Mouse (Mus musculus): Measurements from ENCODE around the gene Ctnnbip1. TPM values are rescaled to one million over a fixed set of nuclear protein-coding genes. Genes with fewer than 3 reads are reported as not detected.
"Not testable (repeated sequence)": the region's sequence is repeated elsewhere in the genome, so short reads cannot be mapped to it uniquely, and the experiment has no call there.

The Ctnnbip1 gene
- polyA plus RNA-seq, 1 experiment: 4.7 TPM

DNA sequence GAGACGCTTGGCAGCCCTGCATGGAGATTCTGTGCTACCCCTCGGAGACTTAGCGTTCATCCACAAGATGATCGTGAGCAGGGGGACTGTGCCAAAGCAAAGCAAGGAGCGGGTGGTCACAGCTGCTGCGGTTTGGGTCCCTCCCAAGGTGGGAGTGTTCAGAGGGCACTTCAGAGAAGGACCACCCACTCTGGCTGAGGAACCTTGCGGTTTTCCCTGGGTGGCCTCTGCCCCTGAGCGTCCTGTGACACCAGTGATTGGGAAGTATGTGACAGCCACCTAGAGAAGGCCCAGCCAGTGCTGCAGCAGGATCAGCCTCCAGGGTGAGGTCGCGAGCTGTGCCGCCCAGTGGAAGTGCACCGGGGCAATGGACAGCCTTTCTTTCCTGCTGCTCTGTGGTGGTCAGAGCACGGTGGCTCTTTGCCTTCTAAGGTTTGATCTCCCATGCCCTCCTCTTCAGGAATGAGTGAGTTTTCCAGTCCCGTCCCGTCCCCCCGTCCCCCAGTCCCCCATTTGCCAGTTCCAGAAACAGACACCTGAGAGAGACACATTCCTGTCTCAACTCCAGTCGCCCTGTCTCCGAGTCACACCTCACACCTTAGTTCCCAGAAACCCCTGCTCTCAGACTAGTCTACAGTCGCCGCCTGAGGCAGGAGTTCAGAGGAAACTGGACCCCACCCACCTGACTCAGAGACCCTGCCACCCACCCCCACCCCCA, 89.7 kb downstream of the Ctnnbip1 start:
- no peak for TF ChIP-seq POLR2A (IDR thresholded peaks at IDR 0.05; ENCODE audit: control insufficient read depth, low read depth, low read length)
- no peak for TF ChIP-seq CTCF (IDR thresholded peaks at IDR 0.05; ENCODE audit: control insufficient read depth, insufficient read depth, insufficient replicate concordance, low read depth, low read length)
- H3K27ac ChIP-seq (ENCODE audit: control insufficient read depth, insufficient read depth, low read depth, low read length): no peak overlapping the region
- no peak overlapping the region for H3K4me3 ChIP-seq (ENCODE audit: control insufficient read depth, low read depth, low read length)
- H3K27me3 ChIP-seq (ENCODE audit: control insufficient read depth, insufficient read depth, low read length): no peaks in the 10 kb centered on the region
- no peaks in the 10 kb centered on the region for H3K36me3 ChIP-seq (ENCODE audit: control insufficient read depth, insufficient read depth, low read length)
- no peaks in the 10 kb centered on the region for H3K4me1 ChIP-seq (ENCODE audit: control insufficient read depth, insufficient read depth, low read length)

DNA sequence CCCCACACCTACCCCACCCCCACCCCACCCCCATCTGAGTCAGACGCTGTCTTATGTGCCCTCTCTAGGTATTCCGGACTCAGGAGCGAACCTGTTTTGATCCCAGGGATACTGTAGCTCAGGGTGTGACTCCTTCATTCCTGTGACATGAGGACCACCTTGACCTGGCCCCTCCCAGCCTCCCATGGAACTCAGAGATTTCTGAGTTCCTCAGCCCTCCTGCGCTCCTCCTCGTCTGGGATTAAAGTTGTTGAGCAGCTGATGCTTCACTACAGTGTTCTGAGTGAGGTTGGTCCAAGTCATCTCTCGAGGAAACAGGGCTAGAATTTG, 90.2 kb downstream of the Ctnnbip1 start:
- Histone ChIP-seq H3K4me1 (ENCODE audit: control insufficient read depth, insufficient read depth, low read length) (no peaks in the 10 kb centered on the region), H3K36me3 (ENCODE audit: control insufficient read depth, insufficient read depth, low read length) (no peaks in the 10 kb centered on the region), H3K4me3 (ENCODE audit: control insufficient read depth, low read depth, low read length) (no peak overlapping the region), H3K27ac (ENCODE audit: control insufficient read depth, insufficient read depth, low read depth, low read length) (no peak overlapping the region), H3K27me3 (ENCODE audit: control insufficient read depth, insufficient read depth, low read length) (no peaks in the 10 kb centered on the region)
- no peak for TF ChIP-seq POLR2A (IDR thresholded peaks at IDR 0.05; ENCODE audit: control insufficient read depth, low read depth, low read length)
- TF ChIP-seq CTCF (IDR thresholded peaks at IDR 0.05; ENCODE audit: control insufficient read depth, insufficient read depth, insufficient replicate concordance, low read depth, low read length): no peak

DNA sequence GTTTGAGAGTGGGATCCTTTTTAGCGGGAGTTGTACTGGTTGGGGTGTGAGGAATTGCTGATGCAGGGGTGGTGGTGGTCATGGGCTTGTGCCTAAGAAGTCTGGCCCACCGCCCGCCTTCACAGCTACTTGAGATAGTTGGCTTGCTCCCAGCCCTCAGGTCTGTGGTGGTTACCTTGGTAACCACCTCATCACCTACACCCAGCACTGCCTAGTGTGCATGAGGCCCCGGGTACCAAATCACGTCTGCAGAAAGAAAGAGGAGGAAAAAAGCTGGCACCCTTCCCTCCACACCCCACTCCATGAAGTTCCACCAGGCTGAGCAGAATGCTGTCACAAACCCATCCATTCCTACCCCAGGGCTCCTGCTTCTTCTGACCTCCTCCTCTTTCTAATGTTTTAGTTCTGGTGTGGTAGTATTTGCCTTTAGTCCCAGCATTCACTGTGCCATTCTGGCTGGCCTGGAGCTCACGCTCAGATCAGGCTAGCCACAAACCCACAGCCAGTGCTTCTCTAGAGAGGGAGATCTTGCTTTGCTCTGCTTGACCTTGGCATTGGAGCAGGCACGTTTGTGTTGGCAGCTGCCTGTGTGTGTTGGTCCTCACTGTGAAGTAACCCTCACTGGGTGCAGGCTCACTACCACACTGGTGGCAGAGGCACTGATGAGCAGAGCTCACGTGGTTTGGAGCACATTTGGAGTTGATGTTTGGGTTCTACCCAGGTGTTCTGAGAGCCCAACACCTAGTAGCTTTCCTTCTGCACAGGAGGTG, 91.4 kb downstream of the Ctnnbip1 start:
- no peak for TF ChIP-seq CTCF (IDR thresholded peaks at IDR 0.05; ENCODE audit: control insufficient read depth, insufficient read depth, insufficient replicate concordance, low read depth, low read length)
- no peak for TF ChIP-seq POLR2A (IDR thresholded peaks at IDR 0.05; ENCODE audit: control insufficient read depth, low read depth, low read length)
- no peaks in the 10 kb centered on the region for H3K36me3 ChIP-seq (ENCODE audit: control insufficient read depth, insufficient read depth, low read length)
- no peak overlapping the region for H3K27ac ChIP-seq (ENCODE audit: control insufficient read depth, insufficient read depth, low read depth, low read length)
- no peaks in the 10 kb centered on the region for H3K4me1 ChIP-seq (ENCODE audit: control insufficient read depth, insufficient read depth, low read length)
- H3K4me3 ChIP-seq (ENCODE audit: control insufficient read depth, low read depth, low read length): no peak overlapping the region
- H3K27me3 ChIP-seq (ENCODE audit: control insufficient read depth, insufficient read depth, low read length): no peaks in the 10 kb centered on the region

DNA sequence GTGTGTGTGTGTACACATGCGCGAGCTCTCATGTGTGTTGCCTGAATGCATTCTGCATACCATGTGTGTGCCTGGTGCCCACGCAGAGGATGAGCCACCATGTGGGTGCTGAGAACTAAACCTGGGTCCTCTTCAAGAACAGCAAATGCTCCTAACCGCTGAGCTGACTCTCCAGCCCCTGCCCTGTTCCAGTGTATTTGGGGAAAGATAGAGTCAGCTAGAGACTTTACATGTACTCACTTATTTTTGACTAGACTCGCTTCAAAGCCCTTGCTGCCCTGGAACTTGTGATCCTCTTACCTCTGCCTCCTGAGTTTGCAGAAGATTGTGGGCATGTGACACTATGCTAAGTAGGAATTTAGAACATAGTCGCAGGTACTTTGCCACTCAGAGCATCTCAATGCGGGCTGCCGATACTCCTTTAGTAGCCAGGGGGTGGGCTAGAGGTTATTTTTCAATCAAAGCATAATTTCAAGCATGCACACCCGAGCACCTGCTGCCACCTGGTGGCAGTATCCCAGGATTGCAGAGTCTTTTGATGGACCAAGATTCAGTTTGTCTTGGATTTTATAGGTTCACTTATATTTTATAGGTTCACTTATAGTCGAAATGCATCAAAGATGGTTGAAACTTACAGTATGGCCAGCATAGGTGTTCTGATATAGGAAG, 93.5 kb downstream of the Ctnnbip1 start:
- TF ChIP-seq POLR2A (IDR thresholded peaks at IDR 0.05; ENCODE audit: control insufficient read depth, low read depth, low read length): no peak
- TF ChIP-seq CTCF (IDR thresholded peaks at IDR 0.05; ENCODE audit: control insufficient read depth, insufficient read depth, insufficient replicate concordance, low read depth, low read length): peak; percentile 61; the same call in 1 of the 2 replicates
- no peaks in the 10 kb centered on the region for H3K27me3 ChIP-seq (ENCODE audit: control insufficient read depth, insufficient read depth, low read length)
- no peaks in the 10 kb centered on the region for H3K4me1 ChIP-seq (ENCODE audit: control insufficient read depth, insufficient read depth, low read length)
- H3K36me3 ChIP-seq (ENCODE audit: control insufficient read depth, insufficient read depth, low read length): no peaks in the 10 kb centered on the region
- H3K27ac ChIP-seq (ENCODE audit: control insufficient read depth, insufficient read depth, low read depth, low read length): no peak overlapping the region
- H3K4me3 ChIP-seq (ENCODE audit: control insufficient read depth, low read depth, low read length): no peak overlapping the region

DNA sequence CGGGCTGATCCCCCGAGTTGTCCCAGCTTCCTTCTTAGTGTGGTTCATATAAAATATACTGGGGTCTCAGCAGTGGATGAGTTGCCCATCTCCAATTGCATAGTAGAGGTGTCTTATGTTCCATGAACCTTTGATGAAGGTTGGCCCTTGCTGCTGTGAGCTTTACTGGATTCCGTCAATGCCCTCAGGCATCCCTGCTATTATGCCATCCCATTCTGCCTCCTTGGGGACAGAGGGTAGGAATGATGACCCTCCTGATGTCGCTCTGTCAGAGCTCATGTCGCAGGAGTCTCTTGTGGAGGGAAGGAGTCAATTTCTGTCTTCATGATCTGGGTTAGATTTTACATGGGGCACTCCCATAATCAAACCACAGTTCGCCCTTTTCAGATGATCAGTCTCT, 95.5 kb downstream of the Ctnnbip1 start:
- H3K4me3 ChIP-seq (ENCODE audit: control insufficient read depth, low read depth, low read length); H3K27ac ChIP-seq (ENCODE audit: control insufficient read depth, insufficient read depth, low read depth, low read length); H3K36me3 ChIP-seq (ENCODE audit: control insufficient read depth, insufficient read depth, low read length); H3K4me1 ChIP-seq (ENCODE audit: control insufficient read depth, insufficient read depth, low read length); H3K27me3 ChIP-seq (ENCODE audit: control insufficient read depth, insufficient read depth, low read length): not testable (repeated sequence)

DNA sequence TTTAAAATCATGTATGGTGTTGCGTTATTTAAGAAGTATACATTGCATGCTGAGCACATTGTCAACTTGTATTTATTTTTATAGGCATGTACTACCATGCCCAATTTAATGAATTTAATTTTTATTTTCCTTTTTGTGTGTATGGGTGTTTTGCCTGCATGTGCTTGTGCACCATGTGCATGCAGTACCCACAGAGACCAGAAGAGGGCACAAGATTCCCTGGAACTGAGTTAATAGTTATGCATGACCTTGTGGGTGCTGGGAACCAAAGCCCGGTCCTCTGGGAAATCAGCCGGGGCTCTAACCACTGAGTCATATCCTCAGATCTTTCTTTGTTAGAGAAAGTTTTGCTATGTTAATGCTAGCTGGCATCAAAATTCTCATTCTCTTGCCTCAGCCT, 96.8 kb downstream of the Ctnnbip1 start:
- H3K27ac ChIP-seq (ENCODE audit: control insufficient read depth, insufficient read depth, low read depth, low read length): no peak overlapping the region
- H3K27me3 ChIP-seq (ENCODE audit: control insufficient read depth, insufficient read depth, low read length): no peaks in the 10 kb centered on the region
- no peak for TF ChIP-seq POLR2A (IDR thresholded peaks at IDR 0.05; ENCODE audit: control insufficient read depth, low read depth, low read length)
- TF ChIP-seq CTCF (IDR thresholded peaks at IDR 0.05; ENCODE audit: control insufficient read depth, insufficient read depth, insufficient replicate concordance, low read depth, low read length): 0 out of 2 replicates have a peak, but pooled peaks have one; percentile 28
- no peaks in the 10 kb centered on the region for H3K36me3 ChIP-seq (ENCODE audit: control insufficient read depth, insufficient read depth, low read length)
- no peaks in the 10 kb centered on the region for H3K4me1 ChIP-seq (ENCODE audit: control insufficient read depth, insufficient read depth, low read length)
- H3K4me3 ChIP-seq (ENCODE audit: control insufficient read depth, low read depth, low read length): no peak overlapping the region

Other genes starting within 250 kb of the Ctnnbip1 start
- gene Kif1b, start 210.5 kb upstream of the Ctnnbip1 start, polyA plus RNA-seq (2012; rRNA removed): 24.9 and 25.9 TPM in 2 replicates
- gene Ube4b, start 91.5 kb upstream of the Ctnnbip1 start, polyA plus RNA-seq (2012; rRNA removed): 36.5 and 40.4 TPM in 2 replicates
- gene Rbp7, start 63.3 kb upstream of the Ctnnbip1 start, polyA plus RNA-seq (2012; rRNA removed): 0.33 and 0.34 TPM in 2 replicates
- gene Tmem274, start 40.9 kb upstream of the Ctnnbip1 start, polyA plus RNA-seq (2012; rRNA removed): 0.60 and 1.3 TPM in 2 replicates
- 29.0 and 30.2 TPM in 2 replicates for gene Nmnat1, start 33.0 kb upstream of the Ctnnbip1 start, polyA plus RNA-seq (2012; rRNA removed)
- gene Lzic, start 33.0 kb upstream of the Ctnnbip1 start, polyA plus RNA-seq (2012; rRNA removed): 17.8 and 20.9 TPM in 2 replicates
- 11.3 and 13.0 TPM in 2 replicates for gene Clstn1, start 68.2 kb downstream of the Ctnnbip1 start, polyA plus RNA-seq (2012; rRNA removed)
- 27.7 and 28.5 TPM in 2 replicates for gene Pik3cd, start 184.3 kb downstream of the Ctnnbip1 start, polyA plus RNA-seq (2012; rRNA removed)
- 15.7 and 15.8 TPM in 2 replicates for gene Tmem201, start 219.8 kb downstream of the Ctnnbip1 start, polyA plus RNA-seq (2012; rRNA removed)